Mouse (Mus musculus) bone marrow, adult 2 months (tissue): ENCODE measurements at regions not wholly inside any gene's neighbourhood (a gene's known extent, or its start where the extent isn't known, plus 50 kb on each side); places are given as distances from the start of the nearest gene placed in this dataset.

Source experiments
- CTCF ChIP-seq: fragments of 200-500 bp; IDR thresholded peaks from 2 replicates; pipeline ENCODE4 v1.5.1; 2011; ENCODE audit warnings: low read length, control low read depth; ENCODE audit not compliant: control insufficient read depth, insufficient read depth
- POLR2A ChIP-seq: fragments of 200-500 bp; IDR thresholded peaks from 2 replicates; pipeline ENCODE4 v1.6.1; 2011; ENCODE audit warnings: low read depth, mild to moderate bottlenecking, control low read depth, low read length, borderline replicate concordance; ENCODE audit not compliant: control insufficient read depth

DNA sequence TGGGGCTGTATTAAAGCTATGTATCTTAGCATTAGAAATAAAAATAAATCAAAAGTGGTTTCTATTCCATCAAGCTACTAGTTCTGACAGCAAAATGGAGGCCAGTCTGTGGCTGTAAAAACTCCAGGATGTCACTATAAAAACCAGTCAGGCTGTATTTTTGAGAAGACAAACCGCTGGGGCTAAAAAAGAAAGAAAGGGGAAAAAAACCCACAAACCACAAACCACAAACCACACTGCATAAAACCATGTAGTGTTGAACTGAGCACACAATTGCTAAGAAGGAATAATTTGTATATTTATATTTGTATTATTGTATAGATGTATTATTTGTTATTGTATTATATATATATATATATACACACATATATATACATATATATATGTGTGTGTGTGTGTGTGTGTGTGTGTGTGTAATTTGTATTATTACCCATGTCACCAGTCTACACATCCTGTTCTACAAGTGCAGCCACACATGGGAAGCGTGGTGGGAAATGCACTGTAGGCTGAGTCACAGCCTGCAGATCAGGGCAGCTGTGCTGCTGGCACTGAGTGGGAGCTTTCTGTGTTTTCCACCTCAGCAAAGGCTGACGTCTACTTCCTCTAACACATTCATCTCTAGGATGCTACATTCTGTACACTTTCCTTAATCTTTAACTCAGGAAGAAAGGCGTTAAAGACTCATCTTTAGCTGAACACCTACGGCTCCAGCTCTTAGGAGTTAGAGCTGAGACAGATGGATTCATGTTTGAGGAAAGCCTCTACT lies 113.4 kb upstream of the Azi2 start:
- TF ChIP-seq POLR2A (no peak), CTCF (no peak)
